Mouse (Mus musculus): ENCODE measurements at regions not wholly inside any gene's neighbourhood (a gene's known extent, or its start where the extent isn't known, plus 50 kb on each side); places are given as distances from the start of the nearest gene placed in this dataset.

DNA sequence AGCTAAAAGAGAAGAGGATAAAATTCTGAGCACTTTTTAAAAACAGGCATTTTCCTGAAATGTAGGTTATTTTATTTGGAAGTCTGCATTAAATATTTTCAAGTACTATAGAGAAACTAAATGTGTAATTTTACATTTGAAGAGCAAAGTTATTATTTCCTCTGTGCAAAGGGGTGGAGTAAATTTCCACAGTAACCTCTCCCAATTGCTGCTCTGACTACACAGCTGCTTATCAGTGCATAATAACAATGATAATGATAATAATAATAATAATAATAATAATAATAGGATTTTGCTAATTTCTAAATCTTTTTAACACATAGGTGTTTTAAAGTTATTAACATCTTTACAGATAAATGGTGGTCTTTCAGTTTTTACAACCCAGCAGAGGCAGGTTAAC is 258.5 kb downstream of the Gm10295 start:
- no peaks in the 10 kb centered on the region for H3K27me3 ChIP-seq
- no peak overlapping the region for H3K4me3 ChIP-seq
- H3K9ac ChIP-seq (replicated peaks), result no peak overlapping the region
- ATAC-seq (replicated peaks), result no peak
- no peak overlapping the region for H3K4me2 ChIP-seq (replicated peaks)
- H3K4me1 ChIP-seq, result no peaks in the 10 kb centered on the region
- H3K27ac ChIP-seq (replicated peaks), result no peak overlapping the region
- no peaks in the 10 kb centered on the region for H3K9me3 ChIP-seq
- H3K36me3 ChIP-seq, result no peaks in the 10 kb centered on the region

DNA sequence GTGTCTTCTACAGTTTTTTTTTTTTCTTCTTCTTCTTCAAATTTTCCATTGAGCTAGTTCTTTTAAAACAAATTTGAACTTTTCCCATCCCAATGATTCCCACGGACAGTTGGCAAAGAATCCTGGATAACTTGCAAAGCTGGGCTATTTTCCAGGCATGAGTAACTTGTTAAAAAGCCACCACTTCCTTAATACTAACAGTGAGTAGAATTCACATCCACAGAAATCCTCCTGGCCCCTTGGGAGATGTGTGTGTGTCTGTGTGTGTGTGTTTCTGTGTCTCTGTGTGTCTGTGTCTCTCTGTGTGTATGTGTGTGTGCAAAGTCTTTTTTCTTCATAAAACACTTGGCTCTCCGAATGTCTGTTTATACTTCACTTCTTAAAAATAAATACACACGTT is 259.0 kb downstream of the Gm10295 start:
- ATAC-seq (replicated peaks), result no peak
- Histone ChIP-seq H3K4me3 (no peak overlapping the region), H3K27me3 (no peaks in the 10 kb centered on the region), H3K36me3 (no peaks in the 10 kb centered on the region), H3K27ac (replicated peaks) (no peak overlapping the region), H3K4me2 (replicated peaks) (no peak overlapping the region), H3K9ac (replicated peaks) (no peak overlapping the region), H3K9me3 (no peaks in the 10 kb centered on the region), H3K4me1 (no peaks in the 10 kb centered on the region)
- 82% methylated on average over 3 of the region's 3 CpGs for WGBS

DNA sequence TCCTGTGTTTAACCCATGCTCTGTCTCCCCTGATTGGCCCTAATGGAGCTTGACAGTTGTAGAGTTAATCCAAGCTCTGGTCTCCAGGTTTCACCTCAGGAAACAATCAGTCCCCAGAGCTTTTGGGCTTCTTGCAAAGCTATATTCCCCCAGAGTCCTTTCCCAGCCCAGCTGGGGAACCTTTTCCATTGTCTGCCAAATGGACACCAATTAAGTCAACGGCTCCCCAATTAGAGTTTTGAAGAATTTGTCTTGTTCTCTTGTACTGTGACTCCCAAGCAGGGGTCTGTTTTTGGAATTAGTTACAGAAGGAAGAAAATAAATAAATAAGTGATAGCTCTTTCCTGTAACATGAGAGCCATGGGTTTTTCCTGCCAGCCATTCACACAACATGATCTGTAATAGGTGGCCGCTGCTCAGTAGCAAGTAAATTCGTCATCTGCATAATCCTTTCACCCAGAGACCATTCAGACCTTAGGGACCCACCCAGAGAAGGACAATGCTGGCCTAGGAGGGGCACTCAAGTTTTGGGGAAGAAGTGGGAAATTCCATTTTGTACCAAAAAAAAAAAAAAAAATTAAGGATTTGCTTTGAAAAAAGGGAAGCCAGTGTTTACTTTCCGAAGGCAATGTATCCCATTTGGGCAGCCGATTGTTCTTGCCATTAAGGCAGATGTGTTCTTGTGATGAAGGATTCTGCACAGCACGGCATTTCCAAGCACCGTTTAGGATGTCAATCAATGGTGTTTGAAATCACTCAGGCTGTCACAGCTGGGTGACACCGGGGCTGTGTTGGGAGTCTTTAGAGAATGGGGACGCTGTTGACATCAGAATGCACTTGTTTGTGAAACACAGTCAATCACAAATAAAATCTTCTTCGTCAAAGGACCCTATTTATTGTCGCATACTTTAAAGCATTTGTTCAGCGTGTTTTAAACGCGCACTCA is 286.6 kb downstream of the Gm10295 start:
- Histone ChIP-seq H3K27me3 (no peaks in the 10 kb centered on the region), H3K4me3 (no peak overlapping the region), H3K4me1 (peaks cover 9% of the 10 kb centered on the region), H3K36me3 (no peaks in the 10 kb centered on the region), H3K4me2 (replicated peaks) (0 out of 2 replicates have a peak overlapping the region, but pooled peaks have one; percentile 6), H3K9me3 (no peaks in the 10 kb centered on the region), H3K27ac (replicated peaks) (no peak overlapping the region), H3K9ac (replicated peaks) (no peak overlapping the region)
- 4% methylated on average over 14 of the region's 14 CpGs for WGBS
- peak; percentile 72; the same call in 1 of the 2 replicates for ATAC-seq (replicated peaks)

DNA sequence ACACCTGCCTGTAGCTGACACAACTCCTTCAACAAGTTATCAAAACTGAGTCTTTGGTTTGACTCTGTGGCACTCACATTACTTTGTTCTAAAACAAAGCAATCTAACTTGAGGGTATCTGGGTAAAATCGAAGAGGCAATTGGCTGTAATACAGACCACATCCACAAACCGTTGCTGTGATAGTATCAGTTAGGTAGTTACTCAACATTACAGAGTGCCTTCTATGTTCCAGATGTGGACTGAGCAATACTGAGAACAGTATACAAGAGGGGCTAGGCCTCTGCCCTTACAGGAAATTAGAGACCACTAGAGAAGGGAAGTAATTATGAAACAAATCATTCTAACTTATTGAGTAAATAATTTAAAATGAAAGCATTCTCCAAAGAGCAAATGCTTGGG is 300.5 kb downstream of the Gm10295 start:
- Histone ChIP-seq H3K27ac (replicated peaks) (no peak overlapping the region), H3K4me2 (replicated peaks) (no peak overlapping the region), H3K27me3 (no peaks in the 10 kb centered on the region), H3K4me3 (no peak overlapping the region), H3K4me1 (peaks cover 6% of the 10 kb centered on the region; the same call in 1 of the 2 replicates), H3K9ac (replicated peaks) (no peak overlapping the region), H3K9me3 (no peaks in the 10 kb centered on the region), H3K36me3 (no peaks in the 10 kb centered on the region)
- ATAC-seq (replicated peaks), result no peak
- WGBS, result 90% methylated on average over 2 of the region's 2 CpGs

DNA sequence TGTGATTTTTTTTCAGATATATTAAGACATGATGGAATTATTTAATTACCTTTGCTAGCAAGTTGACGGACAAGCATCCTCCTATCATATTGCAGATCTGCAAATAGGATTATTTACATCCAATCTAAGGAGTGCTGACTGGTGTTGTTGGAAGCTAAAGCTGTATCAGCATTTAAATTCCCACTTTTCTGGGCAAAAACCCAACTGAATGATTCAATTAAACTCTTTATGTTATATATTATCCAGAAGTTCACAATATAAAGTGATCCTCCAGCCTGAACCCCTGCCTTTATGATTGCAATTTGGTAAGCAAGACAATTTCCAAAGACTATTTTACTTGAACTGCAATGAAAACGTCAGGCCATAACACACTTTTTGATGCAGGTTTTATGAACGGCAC is 304.1 kb downstream of the Gm10295 start:
- Histone ChIP-seq H3K9me3 (no peaks in the 10 kb centered on the region), H3K27me3 (no peaks in the 10 kb centered on the region), H3K4me1 (peaks cover 11% of the 10 kb centered on the region), H3K36me3 (no peaks in the 10 kb centered on the region), H3K4me3 (no peak overlapping the region), H3K4me2 (replicated peaks) (no peak overlapping the region), H3K27ac (replicated peaks) (no peak overlapping the region), H3K9ac (replicated peaks) (no peak overlapping the region)
- WGBS, result 42% methylated on average over 3 of the region's 3 CpGs
- no peak for ATAC-seq (replicated peaks)

DNA sequence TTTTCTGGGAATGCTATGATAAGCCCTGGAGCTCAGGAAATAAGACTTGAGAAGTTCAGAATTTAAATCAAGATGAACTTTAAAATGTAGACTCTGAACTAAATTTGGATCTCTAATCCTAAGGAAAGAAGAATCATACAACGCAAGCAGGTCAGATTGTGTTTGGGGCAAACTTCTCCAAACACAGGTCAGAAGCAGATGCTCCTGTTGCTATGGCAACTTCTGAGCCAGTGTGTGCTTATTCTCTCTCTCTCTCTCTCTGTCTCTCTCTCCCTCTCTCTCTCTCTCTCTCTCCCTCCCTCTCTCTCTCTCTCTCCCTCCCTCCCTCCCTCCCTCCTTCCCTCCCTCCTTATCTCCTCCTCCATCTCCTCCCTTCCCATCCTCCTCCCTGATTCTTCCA is 304.7 kb downstream of the Gm10295 start:
- Histone ChIP-seq H3K36me3 (no peaks in the 10 kb centered on the region), H3K4me2 (replicated peaks) (no peak overlapping the region), H3K27me3 (no peaks in the 10 kb centered on the region), H3K9me3 (no peaks in the 10 kb centered on the region), H3K4me3 (no peak overlapping the region), H3K4me1 (peaks cover 11% of the 10 kb centered on the region), H3K9ac (replicated peaks) (no peak overlapping the region), H3K27ac (replicated peaks) (no peak overlapping the region)
- 47% methylated on average over 1 of the region's 1 CpGs for WGBS
- no peak for ATAC-seq (replicated peaks)

DNA sequence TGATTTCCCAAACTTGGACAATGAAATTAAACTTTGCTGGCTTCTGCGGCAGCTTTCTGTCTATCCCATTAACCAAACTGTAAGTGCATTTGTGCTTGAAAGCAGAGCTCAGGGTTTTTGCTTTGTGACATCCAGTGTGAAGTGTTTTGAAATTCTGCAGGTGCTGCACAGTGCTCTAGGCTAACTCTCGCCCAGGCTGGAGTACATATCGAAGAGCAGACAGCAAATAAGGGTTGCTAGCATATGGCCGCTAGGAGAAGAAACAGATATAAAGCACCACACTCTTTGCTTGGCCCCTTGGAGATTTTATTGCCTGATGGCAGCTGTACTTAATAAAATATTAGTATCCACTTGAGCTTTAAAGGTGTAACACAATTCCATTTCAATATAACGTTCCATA is 307.5 kb downstream of the Gm10295 start:
- H3K9ac ChIP-seq (replicated peaks), result no peak overlapping the region
- H3K27me3 ChIP-seq, result no peaks in the 10 kb centered on the region
- H3K36me3 ChIP-seq, result no peaks in the 10 kb centered on the region
- no peak overlapping the region for H3K4me2 ChIP-seq (replicated peaks)
- peaks cover 11% of the 10 kb centered on the region for H3K4me1 ChIP-seq
- H3K27ac ChIP-seq (replicated peaks), result no peak overlapping the region
- 69% methylated on average over 5 of the region's 5 CpGs for WGBS
- H3K9me3 ChIP-seq, result no peaks in the 10 kb centered on the region
- ATAC-seq (replicated peaks), result no peak
- H3K4me3 ChIP-seq, result no peak overlapping the region

DNA sequence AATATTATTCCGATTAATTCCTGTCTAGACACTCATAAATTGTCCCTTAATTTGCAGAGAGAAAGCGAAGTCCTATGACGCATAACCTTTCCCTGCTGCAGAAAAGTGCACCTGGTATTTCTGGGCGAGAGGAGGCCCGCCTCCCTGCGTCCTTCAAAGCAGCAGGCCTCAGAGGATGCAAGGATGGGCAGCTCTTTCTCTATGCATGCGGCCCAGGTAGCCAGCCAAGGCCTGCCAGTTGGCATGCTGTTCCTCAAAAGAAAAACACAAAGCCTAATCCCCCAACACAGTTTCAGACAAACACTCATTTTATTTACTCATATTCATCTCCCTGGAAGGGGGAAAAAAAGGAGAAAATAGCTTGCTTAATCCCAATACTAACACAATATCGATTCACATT is 308.2 kb downstream of the Gm10295 start:
- Histone ChIP-seq H3K9ac (replicated peaks) (no peak overlapping the region), H3K4me3 (no peak overlapping the region), H3K27me3 (no peaks in the 10 kb centered on the region), H3K9me3 (no peaks in the 10 kb centered on the region), H3K4me2 (replicated peaks) (no peak overlapping the region), H3K27ac (replicated peaks) (no peak overlapping the region), H3K4me1 (peaks cover 11% of the 10 kb centered on the region), H3K36me3 (no peaks in the 10 kb centered on the region)
- ATAC-seq (replicated peaks), result no peak
- 46% methylated on average over 8 of the region's 8 CpGs for WGBS

DNA sequence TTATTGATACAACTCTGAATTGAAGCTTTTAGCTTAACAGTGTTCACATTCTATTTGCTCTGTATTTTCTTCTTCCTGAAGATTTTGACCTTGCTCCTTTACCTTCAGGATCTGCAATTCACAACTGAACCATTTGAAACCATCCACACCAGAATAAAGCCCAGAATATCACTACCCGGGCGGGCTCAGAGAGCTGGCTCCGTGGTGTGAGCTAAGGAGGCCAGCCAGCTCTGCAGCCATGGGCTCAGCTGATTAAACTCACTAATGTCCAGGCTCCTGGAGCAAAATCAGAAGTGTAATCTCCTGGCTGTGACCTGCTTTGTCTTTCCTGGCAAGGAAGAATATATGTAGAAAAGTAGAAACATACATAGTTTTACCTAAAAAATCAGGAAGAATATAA is 309.9 kb downstream of the Gm10295 start:
- 82% methylated on average over 3 of the region's 3 CpGs for WGBS
- Histone ChIP-seq H3K9me3 (no peaks in the 10 kb centered on the region), H3K4me2 (replicated peaks) (no peak overlapping the region), H3K36me3 (no peaks in the 10 kb centered on the region), H3K4me3 (no peak overlapping the region), H3K4me1 (peaks cover 5% of the 10 kb centered on the region), H3K27me3 (no peaks in the 10 kb centered on the region), H3K27ac (replicated peaks) (no peak overlapping the region), H3K9ac (replicated peaks) (no peak overlapping the region)
- no peak for ATAC-seq (replicated peaks)

DNA sequence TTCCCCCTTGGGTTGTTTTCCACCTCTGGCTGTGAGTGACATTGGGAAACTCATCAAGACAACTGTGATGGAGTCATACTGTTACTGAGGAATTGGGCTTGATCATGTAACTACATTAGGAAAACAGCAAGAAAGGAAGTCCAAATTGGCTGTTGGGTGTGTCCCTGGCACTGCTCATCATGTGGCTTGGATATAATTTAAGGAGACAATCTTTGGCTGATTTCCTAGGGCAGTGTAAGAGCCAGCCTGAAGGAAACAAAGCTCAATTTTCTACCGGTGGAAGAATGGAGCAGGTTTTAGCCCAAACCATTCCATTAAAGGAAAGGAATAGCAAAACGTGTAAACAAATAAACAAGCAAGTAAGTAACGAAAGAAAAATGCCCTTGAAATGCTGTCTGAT is 310.4 kb downstream of the Gm10295 start:
- Histone ChIP-seq H3K27me3 (no peaks in the 10 kb centered on the region), H3K4me2 (replicated peaks) (no peak overlapping the region), H3K9ac (replicated peaks) (no peak overlapping the region), H3K9me3 (no peaks in the 10 kb centered on the region), H3K27ac (replicated peaks) (no peak overlapping the region), H3K4me3 (no peak overlapping the region), H3K36me3 (no peaks in the 10 kb centered on the region), H3K4me1 (peaks cover 5% of the 10 kb centered on the region)
- 73% methylated on average over 3 of the region's 3 CpGs for WGBS
- no peak for ATAC-seq (replicated peaks)

DNA sequence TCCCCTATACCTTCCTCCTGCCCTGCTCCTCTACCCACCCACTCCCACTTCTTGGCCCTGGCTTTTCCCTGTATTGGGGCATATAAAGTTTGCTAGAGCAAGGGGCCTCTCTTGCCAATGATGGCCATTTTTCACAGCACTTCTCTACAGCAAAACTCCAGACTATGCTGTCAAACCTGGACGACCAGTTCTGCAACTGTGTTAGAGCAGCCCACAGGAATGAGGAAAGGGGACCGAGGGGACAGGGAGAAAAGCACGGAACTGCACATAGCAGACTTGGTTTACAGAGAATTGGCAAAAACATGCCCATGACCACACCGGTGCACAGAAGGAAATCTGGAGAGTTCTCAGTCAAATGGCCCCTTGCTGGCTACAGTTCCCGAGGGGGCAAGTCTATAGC is 312.7 kb downstream of the Gm10295 start:
- Histone ChIP-seq H3K4me1 (peaks cover 5% of the 10 kb centered on the region), H3K27ac (replicated peaks) (no peak overlapping the region), H3K9me3 (no peaks in the 10 kb centered on the region), H3K4me3 (no peak overlapping the region), H3K36me3 (no peaks in the 10 kb centered on the region), H3K4me2 (replicated peaks) (no peak overlapping the region), H3K9ac (replicated peaks) (no peak overlapping the region), H3K27me3 (no peaks in the 10 kb centered on the region)
- 91% methylated on average over 5 of the region's 5 CpGs for WGBS
- ATAC-seq (replicated peaks), result no peak

DNA sequence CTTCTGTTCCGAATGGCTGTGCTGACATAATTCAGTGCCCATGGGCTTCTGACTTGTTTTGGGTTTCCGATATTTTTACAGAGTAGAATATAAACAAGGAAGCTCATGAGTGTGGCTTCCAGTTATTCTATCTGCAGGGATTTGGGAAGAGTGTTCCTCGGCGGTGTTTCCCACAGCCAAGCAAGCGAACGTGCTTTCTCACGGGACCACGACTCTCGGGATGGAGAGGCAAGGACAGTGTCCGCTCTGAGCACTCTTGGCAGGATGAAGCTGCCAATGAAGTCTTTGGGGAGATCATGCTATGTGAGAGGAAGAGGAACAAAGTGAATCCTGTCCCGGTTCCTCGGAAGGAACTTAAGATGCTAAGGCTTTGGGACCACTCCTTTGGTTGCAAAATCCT is 318.2 kb downstream of the Gm10295 start:
- no peaks in the 10 kb centered on the region for H3K36me3 ChIP-seq
- H3K9me3 ChIP-seq, result no peaks in the 10 kb centered on the region
- H3K9ac ChIP-seq (replicated peaks), result no peak overlapping the region
- no peaks in the 10 kb centered on the region for H3K4me1 ChIP-seq
- H3K27ac ChIP-seq (replicated peaks), result no peak overlapping the region
- no peak overlapping the region for H3K4me2 ChIP-seq (replicated peaks)
- H3K4me3 ChIP-seq, result no peak overlapping the region
- no peaks in the 10 kb centered on the region for H3K27me3 ChIP-seq
- no peak for ATAC-seq (replicated peaks)
- WGBS, result 86% methylated on average over 12 of the region's 12 CpGs
